Mouse (Mus musculus) adrenal gland, postnatal 25 days (tissue): ENCODE results near the gene Lgalsl. TPM values are rescaled to one million over a fixed set of nuclear protein-coding genes. Genes with fewer than 3 reads are reported as not detected.
A peak's percentile ranks its signal among the peaks of the same experiment; 100 is the strongest.

Experiments
- DNase-seq: peaks from one replicate; pipeline ENCODE4 v3.0.0; 2021; ENCODE audit warnings: mixed read lengths
- long read RNA-seq: library from polyadenylated mRNA; stranded (forward); transcript quantifications from one replicate; pipeline ENCODE4 v2.0.0, GENCODE M21; 2021
- total RNA-seq: library from RNA; stranded (reverse); gene quantifications from 2 replicates; pipeline ENCODE4 v1.2.3, GENCODE M21; 2021

The Lgalsl gene
- 26.2 and 32.5 TPM in 2 replicates for total RNA-seq
- long read RNA-seq, transcript Lgalsl-201 (5 exons, 3,362 nt), result major isoform, 53 of 55 reads
- long read RNA-seq, partial matches to known transcripts, result 0 of 55 reads
- long read RNA-seq, other reads (novel, unspliced or antisense), result 1 of 55 reads

GRCm38 (mm10) chr11:20830686-20831505, at the start of gene Lgalsl:
TSS of gene Lgalsl (minus strand) at chr11:20831056.
- DNase-seq, result peak; percentile 80

- DNase-seq, result no peak
Measured at GRCm38 (mm10) chr11:20878644-20879043, 47.8 kb upstream of the Lgalsl start.

GRCm38 (mm10) chr11:20877578-20878096, 46.8 kb upstream of the Lgalsl start:
- DNase-seq, result no peak

- no peak for DNase-seq
Measured at GRCm38 (mm10) chr11:20873386-20873785, 42.5 kb upstream of the Lgalsl start.

GRCm38 (mm10) chr11:20872911-20873310, 42.1 kb upstream of the Lgalsl start:
- peak; percentile 51 for DNase-seq

- DNase-seq, result no peak
Measured at GRCm38 (mm10) chr11:20872444-20872843, 41.6 kb upstream of the Lgalsl start.

- DNase-seq, result no peak
Measured at GRCm38 (mm10) chr11:20869927-20870326, 39.1 kb upstream of the Lgalsl start.

GRCm38 (mm10) chr11:20865450-20865849, 34.6 kb upstream of the Lgalsl start:
- no peak for DNase-seq

- no peak for DNase-seq
Measured at GRCm38 (mm10) chr11:20864647-20865046, 33.8 kb upstream of the Lgalsl start.

- DNase-seq, result no peak
Measured at GRCm38 (mm10) chr11:20862101-20862500, 31.2 kb upstream of the Lgalsl start.

GRCm38 (mm10) chr11:20860351-20860750, 29.5 kb upstream of the Lgalsl start:
- no peak for DNase-seq

GRCm38 (mm10) chr11:20859858-20860257, 29.0 kb upstream of the Lgalsl start:
- DNase-seq, result no peak

- DNase-seq, result peak; percentile 57
Measured at GRCm38 (mm10) chr11:20858921-20859668, 28.2 kb upstream of the Lgalsl start.

- DNase-seq, result no peak
Measured at GRCm38 (mm10) chr11:20857921-20858320, 27.1 kb upstream of the Lgalsl start.

GRCm38 (mm10) chr11:20854032-20854741, 23.3 kb upstream of the Lgalsl start:
- DNase-seq, result no peak

GRCm38 (mm10) chr11:20850196-20850595, 19.3 kb upstream of the Lgalsl start:
- DNase-seq, result no peak

- no peak for DNase-seq
Measured at GRCm38 (mm10) chr11:20849403-20849802, 18.5 kb upstream of the Lgalsl start.

- DNase-seq, result no peak
Measured at GRCm38 (mm10) chr11:20837366-20837765, 6.5 kb upstream of the Lgalsl start.

- no peak for DNase-seq
Measured at GRCm38 (mm10) chr11:20831600-20832137, 813 bp upstream of the Lgalsl start.

GRCm38 (mm10) chr11:20829993-20830685, 717 bp downstream of the Lgalsl start:
- DNase-seq, result no peak

GRCm38 (mm10) chr11:20829056-20829686, 1.7 kb downstream of the Lgalsl start:
- no peak for DNase-seq
